Mouse (Mus musculus): ENCODE measurements around the gene Nfkbiz. TPM values are rescaled to one million over a fixed set of nuclear protein-coding genes. Genes with fewer than 3 reads are reported as not detected.

The Nfkbiz gene
- polyA plus RNA-seq (2014; fragmentation: Illumina TruSeq; extraction: RNeasy Lipid Tissue Mini Kit (QIAGEN cat#74804); ENCODE audit: low read depth, low replicate concordance) = 6.5 TPM

DNA sequence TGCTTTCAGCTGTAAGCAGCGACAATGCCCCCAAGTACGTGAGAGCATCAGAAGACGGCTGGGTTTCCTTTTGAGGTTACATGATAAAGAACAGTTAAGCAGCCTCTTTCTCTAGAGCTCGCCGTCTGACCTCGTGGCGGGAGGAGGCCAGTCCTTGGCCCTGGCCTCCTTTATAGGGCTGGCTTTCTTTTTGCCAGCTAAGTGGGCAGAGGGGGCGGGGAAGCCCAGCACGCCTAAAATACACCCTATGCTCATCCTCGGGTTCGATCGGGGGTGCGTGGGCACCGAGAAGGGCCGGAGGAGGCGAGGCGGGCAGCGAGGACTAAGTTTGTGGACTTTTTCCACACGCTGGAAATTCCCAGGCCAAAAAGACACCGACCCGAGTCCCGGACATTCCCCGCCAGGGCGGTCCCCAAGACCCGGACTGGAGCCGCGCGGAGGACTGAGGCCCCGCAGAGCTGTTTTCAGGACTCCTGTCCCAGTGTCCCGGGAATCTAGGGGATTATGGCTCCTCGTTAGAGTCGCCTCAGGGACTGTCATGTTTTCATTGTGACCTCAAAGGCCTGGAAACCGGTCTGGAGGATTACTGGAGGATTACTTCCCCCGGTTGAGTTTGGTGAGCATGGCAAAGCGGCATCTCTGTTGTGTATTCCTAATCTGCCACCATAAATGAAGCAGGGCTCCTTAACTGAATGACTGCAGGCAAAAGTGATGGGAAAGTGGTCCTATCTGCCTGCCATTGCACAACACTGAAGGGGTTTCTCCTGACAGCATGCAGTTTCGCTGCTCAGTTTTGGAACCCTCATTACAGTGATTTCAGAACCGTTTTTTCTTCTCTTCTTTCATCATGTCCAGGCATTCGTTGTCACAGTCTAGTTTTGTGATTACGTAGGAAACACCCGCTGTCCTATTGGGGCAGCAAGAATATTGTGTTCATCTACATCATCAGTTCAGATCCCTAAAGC is at the start of gene Nfkbiz:
Gene Nfkbiz, minus strand, starts transcription at position 390 of the 965 bp plus-strand sequence.

Other genes with a start within 250 kb of the Nfkbiz start
- gene Nxpe3, start 56.4 kb upstream of the Nfkbiz start, polyA plus RNA-seq (2014; fragmentation: Illumina TruSeq; extraction: RNeasy Lipid Tissue Mini Kit (QIAGEN cat#74804); ENCODE audit: low read depth, low replicate concordance) = 0.34 TPM
- gene Cep97, start 96.0 kb upstream of the Nfkbiz start, polyA plus RNA-seq (2014; fragmentation: Illumina TruSeq; extraction: RNeasy Lipid Tissue Mini Kit (QIAGEN cat#74804); ENCODE audit: low read depth, low replicate concordance) = 2.9 TPM
- 197 TPM for gene Rpl24, start 127.4 kb upstream of the Nfkbiz start, polyA plus RNA-seq (2014; fragmentation: Illumina TruSeq; extraction: RNeasy Lipid Tissue Mini Kit (QIAGEN cat#74804); ENCODE audit: low read depth, low replicate concordance)
- 13.7 TPM for gene Zbtb11, start 135.0 kb upstream of the Nfkbiz start, polyA plus RNA-seq (2014; fragmentation: Illumina TruSeq; extraction: RNeasy Lipid Tissue Mini Kit (QIAGEN cat#74804); ENCODE audit: low read depth, low replicate concordance)
- gene Pcnp, start 190.8 kb upstream of the Nfkbiz start, polyA plus RNA-seq (2014; fragmentation: Illumina TruSeq; extraction: RNeasy Lipid Tissue Mini Kit (QIAGEN cat#74804); ENCODE audit: low read depth, low replicate concordance) = 167 TPM
- 30.6 TPM for gene Trmt10c, start 198.9 kb upstream of the Nfkbiz start, polyA plus RNA-seq (2014; fragmentation: Illumina TruSeq; extraction: RNeasy Lipid Tissue Mini Kit (QIAGEN cat#74804); ENCODE audit: low read depth, low replicate concordance)
- 10.0 TPM for gene Senp7, start 209.4 kb upstream of the Nfkbiz start, polyA plus RNA-seq (2014; fragmentation: Illumina TruSeq; extraction: RNeasy Lipid Tissue Mini Kit (QIAGEN cat#74804); ENCODE audit: low read depth, low replicate concordance)